Mouse (Mus musculus) thymus, adult 2 months (tissue): ENCODE data around the gene Chid1.

Source experiments
- CTCF ChIP-seq: fragments of 200-500 bp; IDR thresholded peaks from 2 replicates; pipeline ENCODE4 v1.5.1; 2012; ENCODE audit warnings: mild to moderate bottlenecking, control low read depth, low read length, moderate library complexity, borderline replicate concordance; ENCODE audit not compliant: control insufficient read depth, poor library complexity, insufficient read depth; ENCODE audit errors: extremely low read depth
- POLR2A ChIP-seq: fragments of 200-500 bp; IDR thresholded peaks from 2 replicates; pipeline ENCODE4 v1.6.1; 2012; ENCODE audit warnings: mild to moderate bottlenecking, low read length, control low read depth, moderate library complexity; ENCODE audit not compliant: control insufficient read depth, poor library complexity, insufficient read depth; ENCODE audit errors: extremely low read depth

DNA sequence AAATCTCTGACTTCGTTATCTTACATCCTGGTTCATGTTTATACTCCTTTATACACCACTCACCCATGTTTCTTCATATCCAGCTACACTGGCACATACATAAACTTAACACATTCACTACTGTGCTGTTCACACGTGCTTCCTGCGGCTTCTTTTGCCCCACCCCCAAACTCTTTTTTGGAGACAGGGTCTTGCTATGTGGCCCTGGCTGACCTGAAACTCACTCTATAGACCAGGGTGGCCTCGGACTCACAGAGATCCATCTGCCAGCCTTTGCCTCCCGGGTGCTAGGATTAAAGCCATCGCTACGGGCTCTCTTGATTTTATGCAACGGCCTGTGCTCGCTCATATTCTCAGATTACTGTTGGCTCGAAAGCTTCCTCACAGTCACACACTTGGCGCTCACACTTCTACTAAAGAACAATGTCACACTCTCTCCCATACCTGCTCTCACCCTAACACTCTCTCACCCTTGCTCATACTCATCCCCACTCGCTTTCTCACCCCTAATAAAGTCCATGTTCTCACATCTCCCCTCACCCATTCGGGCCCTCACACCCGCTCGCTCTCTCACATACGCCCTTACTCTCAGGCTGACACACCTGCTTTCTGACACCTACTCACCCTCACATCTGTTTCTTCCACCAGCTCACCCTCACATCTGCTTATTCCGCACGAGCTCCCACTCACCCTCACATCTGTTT, 653 bp downstream of the Chid1 start:
- TF ChIP-seq POLR2A (no peak), CTCF (no peak)
